Mouse (Mus musculus): ENCODE measurements around the gene Rasgef1a. TPM values are rescaled to one million over a fixed set of nuclear protein-coding genes. Genes with fewer than 3 reads are reported as not detected.

Gene Rasgef1a
- polyA plus RNA-seq, 1 experiment from 2014 or later = 0.28 TPM

DNA sequence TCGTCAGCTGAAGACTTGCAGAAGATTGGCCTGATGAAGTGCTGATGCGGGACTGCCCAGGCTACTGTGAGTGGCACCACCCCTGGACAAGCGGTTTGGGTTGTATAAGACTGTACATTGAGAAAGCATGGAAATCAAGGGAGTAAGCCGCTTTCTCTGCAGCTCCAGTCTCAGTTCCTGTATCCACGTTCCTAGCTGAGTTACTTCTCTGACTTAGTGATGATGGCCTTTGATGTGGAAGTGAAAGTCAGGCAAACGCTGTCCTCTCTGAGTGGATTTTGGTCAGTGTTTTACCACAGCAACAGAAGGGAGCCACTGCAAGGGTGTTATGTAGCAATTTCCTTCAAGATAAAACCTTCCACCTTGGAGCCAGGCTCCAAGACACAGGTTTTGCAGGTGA, 129.7 kb downstream of the Rasgef1a start:
- Histone ChIP-seq H3K4me3 (ENCODE audit: low read length) (no peak overlapping the region), H3K4me2 (replicated peaks; ENCODE audit: low read depth, low read length) (no peak overlapping the region), H3K9me3 (ENCODE audit: control insufficient read depth, low read length) (0 out of 2 replicates have a peak, but pooled peaks cover 2% of the 10 kb centered on the region), H3K4me1 (ENCODE audit: control insufficient read depth, insufficient read depth, low read length) (0 out of 2 replicates have a peak, but pooled peaks cover 2% of the 10 kb centered on the region), H3K27me3 (ENCODE audit: control insufficient read depth, insufficient read depth, low read length) (no peaks in the 10 kb centered on the region), H3K36me3 (ENCODE audit: control insufficient read depth, insufficient read depth, low read length) (no peaks in the 10 kb centered on the region), H3K27ac (ENCODE audit: low read depth, low read length) (no peak overlapping the region), H3K9ac (ENCODE audit: low read depth, low read length) (no peak overlapping the region)
- 81% methylated on average over 6 of the region's 6 CpGs for WGBS
- no peak for ATAC-seq (ENCODE audit: low FRiP score, low TSS enrichment)

Small RNA genes lying within 50 kb of the gene (microRNA-seq; reads per million reads assigned to microRNA genes)
- not detected for gene Mir7044

Other genes with a start within 250 kb of the Rasgef1a start
- 110 and 111 TPM in 2 replicates for gene Zfp637, start 170.3 kb upstream of the Rasgef1a start, polyA plus RNA-seq (2014; fragmentation: Nextera tagmentation; extraction: Ambion mirVana)
- 6.6 and 10.0 TPM in 2 replicates for gene Zfp239, start 149.3 kb upstream of the Rasgef1a start, polyA plus RNA-seq (2014; fragmentation: Nextera tagmentation; extraction: Ambion mirVana)
- 606 and 823 TPM in 2 replicates for gene Hnrnpf, start 111.1 kb upstream of the Rasgef1a start, polyA plus RNA-seq (2014; fragmentation: Nextera tagmentation; extraction: Ambion mirVana)
- 77.7 and 94.8 TPM in 2 replicates for gene Fxyd4, start 73.7 kb upstream of the Rasgef1a start, polyA plus RNA-seq (2014; fragmentation: Nextera tagmentation; extraction: Ambion mirVana)
- gene Csgalnact2, start 127.7 kb downstream of the Rasgef1a start, polyA plus RNA-seq (2014; fragmentation: Nextera tagmentation; extraction: Ambion mirVana) = 9.9 and 18.4 TPM in 2 replicates
- gene Ret, start 186.3 kb downstream of the Rasgef1a start, polyA plus RNA-seq (2014; fragmentation: Nextera tagmentation; extraction: Ambion mirVana) = 9.9 and 20.6 TPM in 2 replicates